In genomic region chr2:138281550-138282201, GRCm38 (mm10) we compare ENCODE assay signal across 9 mouse cellular contexts. TPM values are rescaled to one million over a fixed set of nuclear protein-coding genes. Genes with fewer than 3 reads are reported as not detected.
DNase-seq lines count a peak whose midpoint lies in the region; ATAC-seq lines count a peak whose summit lies in the region.
"Had no signal": no experiment of that assay in that cellular context is flagged by ENCODE, and none has a peak within 500 bp of the region (broad histone marks: within the 10 kb centered on the region; RNA-seq: fewer than 3 reads in every experiment).

No protein-coding gene starts in this region.

- 83% methylated on average over 10 of the region's 10 CpGs for WGBS in embryonic facial prominence, embryonic 13.5 days
- 88% methylated on average over 10 of the region's 10 CpGs for WGBS in embryonic facial prominence, embryonic 10.5 days
- WGBS in midbrain, embryonic 13.5 days = 91% methylated on average over 10 of the region's 10 CpGs
- 92% methylated on average over 10 of the region's 10 CpGs for WGBS in midbrain, embryonic 11.5 days
- WGBS in intestine, embryonic 15.5 days = 76% methylated on average over 10 of the region's 10 CpGs

- no peak for ATAC-seq in embryonic facial prominence, embryonic 13.5 days (ENCODE audit: insufficient number of reproducible peaks, insufficient read depth, low FRiP score, low TSS enrichment, low read depth)
- ATAC-seq in midbrain, embryonic 13.5 days = no peak
- no peak for ATAC-seq in midbrain, embryonic 11.5 days (ENCODE audit: low FRiP score)
- ATAC-seq in intestine, embryonic 15.5 days = no peak

- no peak for DNase-seq in embryonic facial prominence, embryonic 10.5 days (ENCODE audit: low spot score)
- no peak for DNase-seq in midbrain, embryonic 11.5 days (ENCODE audit: low spot score, missing footprints)
- peak; percentile 40 to 49 for DNase-seq in lung, postnatal 4 days
- DNase-seq in thymus, adult 18-20 months = no peak
- no peak for DNase-seq in ovary, postnatal 10 days (ENCODE audit: low spot score)

- peaks cover 41% of the 10 kb centered on the region for H3K4me1 ChIP-seq in embryonic facial prominence, embryonic 13.5 days
- peaks cover 41% of the 10 kb centered on the region for H3K4me1 ChIP-seq in embryonic facial prominence, embryonic 10.5 days
- H3K4me1 ChIP-seq in midbrain, embryonic 13.5 days (replicated peaks) = peaks cover 38% of the 10 kb centered on the region
- H3K4me1 ChIP-seq in midbrain, embryonic 11.5 days (ENCODE audit: control insufficient read depth, insufficient read depth, low read length) = peaks cover 19% of the 10 kb centered on the region
- peaks cover 20% of the 10 kb centered on the region for H3K4me1 ChIP-seq in intestine, embryonic 15.5 days (replicated peaks)

- H3K9ac ChIP-seq in embryonic facial prominence, embryonic 13.5 days = no peak overlapping the region
- H3K9ac ChIP-seq in midbrain, embryonic 13.5 days (replicated peaks) = no peak overlapping the region
- no peak overlapping the region for H3K9ac ChIP-seq in midbrain, embryonic 11.5 days (ENCODE audit: low read length)
- H3K9ac ChIP-seq in intestine, embryonic 15.5 days = no peak overlapping the region

- no peaks in the 10 kb centered on the region for H3K27me3 ChIP-seq in embryonic facial prominence, embryonic 13.5 days
- no peaks in the 10 kb centered on the region for H3K27me3 ChIP-seq in embryonic facial prominence, embryonic 10.5 days (replicated peaks; ENCODE audit: low read depth, poor library complexity, severe bottlenecking)
- H3K27me3 ChIP-seq in midbrain, embryonic 13.5 days = no peaks in the 10 kb centered on the region
- no peaks in the 10 kb centered on the region for H3K27me3 ChIP-seq in midbrain, embryonic 11.5 days (ENCODE audit: control insufficient read depth, insufficient read depth, low read length)
- H3K27me3 ChIP-seq in intestine, embryonic 15.5 days (replicated peaks) = no peaks in the 10 kb centered on the region

- peaks cover 41% of the 10 kb centered on the region for H3K36me3 ChIP-seq in embryonic facial prominence, embryonic 13.5 days
- peaks cover 50% of the 10 kb centered on the region for H3K36me3 ChIP-seq in embryonic facial prominence, embryonic 10.5 days (replicated peaks)
- peaks cover 20% of the 10 kb centered on the region for H3K36me3 ChIP-seq in midbrain, embryonic 13.5 days
- peaks cover 4% of the 10 kb centered on the region; the same call in 1 of the 2 replicates for H3K36me3 ChIP-seq in midbrain, embryonic 11.5 days (ENCODE audit: control insufficient read depth, insufficient read depth, low read length)
- H3K36me3 ChIP-seq in intestine, embryonic 15.5 days = peaks cover 15% of the 10 kb centered on the region

- peak overlapping the region; percentile 37 for H3K4me2 ChIP-seq in embryonic facial prominence, embryonic 13.5 days
- peak overlapping the region; percentile 24 for H3K4me2 ChIP-seq in midbrain, embryonic 13.5 days (replicated peaks)
- H3K4me2 ChIP-seq in midbrain, embryonic 11.5 days = no peak overlapping the region
- H3K4me2 ChIP-seq in intestine, embryonic 15.5 days (replicated peaks) = peak overlapping the region; percentile 1; the same call in 1 of the 2 replicates

- H3K27ac ChIP-seq in embryonic facial prominence, embryonic 13.5 days = no peak overlapping the region
- H3K27ac ChIP-seq in embryonic facial prominence, embryonic 10.5 days (replicated peaks) = no peak overlapping the region
- H3K27ac ChIP-seq in midbrain, embryonic 13.5 days = no peak overlapping the region
- H3K27ac ChIP-seq in midbrain, embryonic 11.5 days (ENCODE audit: low read depth, low read length) = no peak overlapping the region
- H3K27ac ChIP-seq in intestine, embryonic 15.5 days = no peak overlapping the region

- H3K4me3 ChIP-seq in embryonic facial prominence, embryonic 13.5 days = peak overlapping the region; percentile 21
- H3K4me3 ChIP-seq in embryonic facial prominence, embryonic 10.5 days = no peak overlapping the region
- H3K4me3 ChIP-seq in midbrain, embryonic 13.5 days (replicated peaks) = peak overlapping the region; percentile 12
- no peak overlapping the region for H3K4me3 ChIP-seq in midbrain, embryonic 11.5 days (ENCODE audit: low read depth, low read length)
- no peak overlapping the region for H3K4me3 ChIP-seq in intestine, embryonic 15.5 days (replicated peaks)
- H3K4me3 ChIP-seq: myocyte had no signal

- H3K9me3 ChIP-seq in embryonic facial prominence, embryonic 13.5 days = no peaks in the 10 kb centered on the region
- no peaks in the 10 kb centered on the region for H3K9me3 ChIP-seq in embryonic facial prominence, embryonic 10.5 days
- no peaks in the 10 kb centered on the region for H3K9me3 ChIP-seq in midbrain, embryonic 13.5 days
- H3K9me3 ChIP-seq in midbrain, embryonic 11.5 days (ENCODE audit: control insufficient read depth, low read length) = no peaks in the 10 kb centered on the region
- no peaks in the 10 kb centered on the region for H3K9me3 ChIP-seq in intestine, embryonic 15.5 days

RNA-seq across cellular contexts. Expression of gene Btbd3, which starts 25.3 kb away (rescaled TPM):
- polyA plus RNA-seq in embryonic facial prominence, embryonic 13.5 days (2015; fragmentation: Nextera tagmentation; extraction: Ambion mirVana) = 25.8 and 30.2 TPM in 2 replicates
- 18.0 and 18.6 TPM in 2 replicates for polyA plus RNA-seq in embryonic facial prominence, embryonic 10.5 days (2016; fragmentation: Nextera tagmentation; extraction: Ambion mirVana)
- 29.2 and 31.6 TPM in 2 replicates for polyA plus RNA-seq in midbrain, embryonic 13.5 days (2015; fragmentation: Nextera tagmentation; extraction: Ambion mirVana)
- polyA plus RNA-seq in midbrain, embryonic 11.5 days (2014; fragmentation: Nextera tagmentation; extraction: Ambion mirVana) = 18.3 and 23.3 TPM in 2 replicates
- 18.2 and 21.6 TPM in 2 replicates for polyA plus RNA-seq in intestine, embryonic 15.5 days (2015; fragmentation: Nextera tagmentation; extraction: Ambion mirVana)

Comparison
In these comparisons a context has a peak if more than half of its experiments do, and no peak if none do; other contexts are left out.
1. H3K4me3 ChIP-seq: peak in embryonic facial prominence, embryonic 13.5 days (single experiment) and midbrain, embryonic 13.5 days (single experiment); none in embryonic facial prominence, embryonic 10.5 days (single experiment), midbrain, embryonic 11.5 days (single experiment) and intestine, embryonic 15.5 days (single experiment).
2. DNase-seq: peak in lung, postnatal 4 days (2 of 2); none in embryonic facial prominence, embryonic 10.5 days (single experiment), midbrain, embryonic 11.5 days (single experiment), thymus, adult 18-20 months (0 of 2) and ovary, postnatal 10 days (single experiment).